Mouse (Mus musculus) gastrocnemius, adult 8-10 months (tissue): ENCODE measurements around the gene Plp2. TPM values are rescaled to one million over a fixed set of nuclear protein-coding genes. Genes with fewer than 3 reads are reported as not detected.
"Not testable (repeated sequence)": the region's sequence is repeated elsewhere in the genome, so short reads cannot be mapped to it uniquely, and the experiment has no call there.

Experiments
- DNase-seq, 2 experiments: peaks; one replicate each; pipeline ENCODE4 v3.0.0; 2022; ENCODE audit warnings: low spot score in 2 of 2
- total RNA-seq, 4 experiments: library from RNA; stranded (reverse); gene quantifications; 2 replicates each; pipeline ENCODE4 v1.2.4; 2022

Plp2 gene
- total RNA-seq, result 10 to 100 TPM; 29.6 to 34.3 (median 33.3) TPM

GRCm38 (mm10) chrX:7670921-7671623, at the start of gene Plp2:
TSS of gene Plp2 (minus strand) at chrX:7671390.
- DNase-seq, result no peak

DNA sequence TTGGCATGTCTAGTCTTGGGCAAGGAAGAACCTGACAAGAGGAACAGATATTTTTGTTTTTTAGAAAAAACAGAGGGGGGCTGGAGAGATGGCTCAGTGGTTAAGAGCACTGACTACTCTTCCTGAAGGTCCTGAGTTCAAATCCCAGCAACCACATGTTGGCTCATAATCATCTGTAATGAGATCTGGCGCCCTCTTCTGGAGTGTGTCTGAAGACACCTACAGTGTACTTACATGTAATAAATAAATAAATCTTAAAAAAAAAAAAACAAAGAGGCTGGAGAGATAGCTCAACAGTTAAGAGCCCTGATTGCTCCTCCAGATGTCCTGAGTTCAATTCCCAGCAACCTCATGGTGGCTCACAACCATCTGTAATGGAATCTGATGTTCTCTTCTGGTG, 44.9 kb upstream of the Plp2 start:
- not testable (repeated sequence) for DNase-seq

DNA sequence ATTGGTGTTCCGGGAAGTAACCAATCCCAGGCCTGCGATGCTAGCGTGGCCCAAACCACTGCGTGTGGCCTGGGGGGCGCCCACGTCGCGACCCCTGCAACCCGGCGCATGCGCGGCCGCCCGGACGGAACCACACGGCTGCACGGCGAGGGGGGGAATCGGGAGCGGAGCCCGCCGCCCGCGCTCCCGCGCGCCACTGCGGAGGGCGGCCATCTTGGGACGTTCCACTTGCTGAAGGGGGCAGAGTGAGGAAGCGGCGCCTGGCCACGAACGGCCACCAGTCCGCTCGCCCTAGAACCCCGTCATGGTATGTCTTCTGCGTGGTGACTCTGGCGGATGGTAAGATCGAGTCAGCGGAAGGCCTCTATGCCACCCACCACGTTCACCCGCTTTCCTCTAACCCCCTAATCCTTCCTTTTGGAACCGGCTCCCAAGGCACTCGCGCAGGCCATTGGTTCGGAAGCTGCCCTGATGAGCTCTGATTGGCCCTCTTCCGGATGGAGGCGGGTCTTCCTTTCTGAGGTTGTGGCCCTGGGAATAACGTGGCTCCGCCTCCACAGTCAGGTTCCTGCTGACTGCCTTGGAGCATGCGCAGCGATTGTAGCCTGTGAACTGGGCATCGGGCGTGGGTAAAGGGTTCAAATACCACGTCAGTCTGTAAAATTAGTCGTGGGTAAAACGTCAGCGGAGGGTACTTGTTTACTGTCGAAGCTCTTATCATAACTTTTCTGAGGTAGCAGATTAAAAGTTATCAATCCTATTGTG, 43.1 kb upstream of the Plp2 start, which contains the start of gene Wdr45:
Gene Wdr45 (plus strand): TSS at position 199 of the 765 bp plus-strand sequence.
- DNase-seq, result peak; percentile 89 to 95

DNA sequence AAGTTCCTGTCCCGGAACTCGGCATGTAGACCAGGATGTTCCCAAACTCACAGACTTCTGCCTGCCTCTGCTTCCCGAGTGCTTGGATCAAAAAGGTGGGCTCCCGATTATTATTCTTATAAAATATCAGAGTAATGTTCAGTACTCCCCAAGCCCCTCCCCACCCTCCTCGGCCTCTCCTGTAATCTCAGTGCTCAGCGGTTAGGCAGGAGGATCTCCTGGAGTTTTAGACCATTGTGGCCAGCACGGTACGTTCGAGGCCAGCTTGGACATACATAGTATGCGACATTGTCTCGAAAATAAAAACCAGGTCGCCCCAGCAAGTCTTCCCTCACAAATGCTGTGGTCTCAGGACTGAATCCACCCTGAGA, 42.6 kb upstream of the Plp2 start:
- DNase-seq, result not testable (repeated sequence)

DNA sequence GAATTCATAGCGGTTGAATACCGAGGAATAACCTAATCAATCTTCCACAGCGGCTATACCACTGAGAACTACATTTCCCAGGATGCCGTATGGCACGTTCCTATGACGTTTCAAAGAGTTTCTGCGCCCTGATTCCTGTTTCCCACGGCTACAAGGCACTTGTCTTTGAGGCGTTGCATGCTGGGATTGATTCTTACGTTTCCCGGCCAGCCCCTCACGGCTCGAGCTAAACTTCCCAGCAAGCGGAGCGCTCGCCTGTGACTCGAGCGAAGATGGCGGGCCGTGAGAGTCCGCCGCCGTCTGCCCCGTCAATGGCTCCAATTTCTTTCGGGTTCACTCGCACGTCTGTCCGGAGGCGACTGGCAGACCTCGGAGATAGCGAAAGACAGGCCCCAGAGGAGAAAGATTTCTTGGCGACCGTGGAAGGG, 25.8 kb upstream of the Plp2 start, which contains the start of gene Gpkow:
Gene Gpkow (plus strand): TSS at position 178 of the 428 bp plus-strand sequence.
- peak; percentile 56 to 79 for DNase-seq

DNA sequence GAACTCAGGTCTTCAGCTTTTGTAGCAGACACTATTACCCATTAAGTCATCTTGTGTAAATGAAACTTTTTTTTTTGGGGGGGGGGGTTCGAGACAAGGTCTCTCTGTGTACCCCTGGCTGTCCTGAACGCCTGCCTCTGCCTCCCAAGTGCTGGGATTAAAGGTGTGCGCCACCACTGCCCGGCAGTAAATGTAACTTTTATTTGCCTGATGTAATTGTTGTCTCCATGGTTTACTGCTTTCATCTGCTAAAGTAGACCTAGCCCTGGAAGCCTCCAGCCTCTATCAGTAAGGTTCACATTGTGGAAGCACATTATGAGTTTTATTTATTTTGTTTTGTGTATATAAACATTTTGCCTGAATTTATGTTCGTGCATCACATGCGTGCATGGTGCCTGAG, 25.3 kb upstream of the Plp2 start:
- no peak for DNase-seq

GRCm38 (mm10) chrX:7692862-7693261, 21.7 kb upstream of the Plp2 start:
- DNase-seq, result no peak

DNA sequence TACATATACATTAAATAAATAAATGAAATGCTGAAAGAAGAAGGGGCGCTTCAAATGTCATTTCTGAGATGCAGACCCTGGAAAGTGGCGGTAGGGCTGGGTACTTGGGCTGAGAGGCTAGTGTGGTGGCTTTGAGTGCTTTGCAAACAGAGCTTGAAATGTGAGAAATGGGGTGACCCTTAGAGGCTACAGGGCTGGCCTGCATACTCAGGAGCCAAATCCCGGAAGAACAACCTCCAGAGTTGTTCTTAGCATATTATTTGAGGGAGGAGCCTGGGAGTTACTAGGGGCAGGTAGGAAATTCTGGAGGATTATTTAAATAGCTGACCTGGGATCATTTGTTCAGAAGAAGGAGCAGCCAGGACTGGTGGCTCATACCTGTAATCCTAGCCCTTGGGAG, 19.3 kb upstream of the Plp2 start:
- no peak for DNase-seq

GRCm38 (mm10) chrX:7688321-7688720, 17.1 kb upstream of the Plp2 start:
- DNase-seq, result no peak

DNA sequence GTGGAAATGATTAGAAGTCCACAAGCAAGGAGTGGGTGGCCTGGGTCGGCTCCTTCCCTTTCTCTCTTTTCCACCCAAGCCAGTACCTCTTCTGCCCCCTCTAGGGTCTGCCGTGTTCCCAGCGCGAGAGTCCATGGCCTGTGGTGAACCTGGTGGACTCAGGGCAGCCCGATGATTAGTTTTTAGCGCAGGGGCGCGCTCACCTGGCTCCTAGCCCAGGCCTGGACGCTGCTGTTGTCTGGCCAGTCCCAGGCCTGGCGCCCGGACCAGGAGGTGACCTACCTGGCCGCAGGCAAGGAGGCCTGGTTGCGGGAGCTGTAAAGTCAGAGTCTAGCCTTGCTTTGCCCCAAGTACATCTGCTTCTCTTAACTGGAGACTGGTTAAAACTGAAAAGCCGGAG, 9.7 kb upstream of the Plp2 start, which contains the start of gene Magix:
Gene Magix (minus strand): TSS at position 388 of the 400 bp plus-strand sequence.
- DNase-seq, result peak; percentile 14 to 52

DNA sequence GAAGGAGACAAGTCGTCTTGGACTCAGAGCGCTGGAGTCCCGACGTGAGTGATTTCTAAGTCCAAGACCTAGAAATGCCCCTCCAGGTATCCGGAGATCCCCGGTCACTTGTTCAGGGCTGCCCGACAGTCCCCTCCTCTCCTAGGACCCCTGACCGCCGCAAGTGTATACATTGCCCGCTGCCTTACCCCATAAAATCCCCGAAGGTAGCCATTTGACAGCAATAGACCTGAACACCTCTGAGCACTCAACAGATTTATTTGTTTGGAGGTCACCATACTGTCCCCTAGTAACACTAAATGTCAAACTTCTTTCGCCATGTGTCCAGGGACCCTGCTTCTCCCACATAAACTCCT, 8.8 kb upstream of the Plp2 start:
- no peak for DNase-seq

- peak; percentile 88 to 94 for DNase-seq
These were observed 8.3 kb upstream of the Plp2 start for GRCm38 (mm10) chrX:7679405-7680056.

GRCm38 (mm10) chrX:7678986-7679385, 7.8 kb upstream of the Plp2 start:
- DNase-seq, result no peak

DNA sequence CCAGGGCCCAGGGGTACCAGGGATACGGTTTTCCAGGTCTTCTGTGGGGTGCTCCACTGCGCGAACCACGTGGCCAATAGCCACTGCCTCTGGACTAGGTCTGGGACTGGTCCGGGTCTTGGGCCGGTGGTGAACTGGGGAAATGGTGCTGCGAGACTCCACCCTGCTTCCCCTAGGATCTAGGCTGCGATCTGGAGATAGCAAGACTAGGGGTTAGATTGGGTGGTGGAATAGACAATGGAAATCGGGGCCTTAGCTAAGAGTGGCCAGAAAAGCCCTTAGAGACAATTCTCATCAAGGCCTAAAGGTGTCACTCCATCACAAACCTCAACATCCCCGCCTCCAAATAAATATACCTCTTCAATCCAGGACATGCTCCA, 3.8 kb upstream of the Plp2 start:
- DNase-seq, result no peak

DNA sequence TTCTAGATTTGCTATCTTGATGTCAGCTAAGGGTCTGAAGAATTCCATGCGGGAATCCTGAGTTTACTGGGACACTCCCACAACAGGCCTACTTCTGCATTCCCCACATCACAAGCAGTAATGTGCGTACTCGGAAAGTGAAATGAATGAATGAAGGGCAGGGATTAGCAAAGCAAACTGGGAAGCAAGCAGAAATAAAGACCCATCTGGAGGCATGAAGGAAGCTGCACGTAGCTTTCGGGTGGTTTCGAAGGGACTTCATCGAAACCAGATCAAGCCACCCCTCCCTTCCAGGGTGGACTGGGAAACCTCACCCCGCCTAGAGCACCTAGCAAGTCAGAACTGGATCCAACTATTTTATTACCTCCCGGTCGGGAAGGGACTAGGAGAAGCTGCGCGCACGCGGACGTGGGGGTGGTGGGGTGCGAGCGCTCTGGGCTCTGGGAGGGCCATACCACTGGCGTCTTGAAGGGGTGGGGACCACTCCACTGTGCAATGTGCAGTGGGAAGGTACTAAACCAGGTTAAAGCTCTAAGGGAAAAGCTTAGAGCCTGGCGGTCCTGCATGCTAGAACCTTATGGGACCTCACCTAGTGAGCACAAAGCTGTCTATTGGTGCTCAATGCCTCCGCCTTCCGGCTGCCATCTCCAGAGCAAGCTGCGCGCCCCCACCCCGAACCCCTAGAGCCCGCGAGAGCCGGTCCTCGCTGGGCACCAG, 3.3 kb upstream of the Plp2 start:
- no peak for DNase-seq

DNA sequence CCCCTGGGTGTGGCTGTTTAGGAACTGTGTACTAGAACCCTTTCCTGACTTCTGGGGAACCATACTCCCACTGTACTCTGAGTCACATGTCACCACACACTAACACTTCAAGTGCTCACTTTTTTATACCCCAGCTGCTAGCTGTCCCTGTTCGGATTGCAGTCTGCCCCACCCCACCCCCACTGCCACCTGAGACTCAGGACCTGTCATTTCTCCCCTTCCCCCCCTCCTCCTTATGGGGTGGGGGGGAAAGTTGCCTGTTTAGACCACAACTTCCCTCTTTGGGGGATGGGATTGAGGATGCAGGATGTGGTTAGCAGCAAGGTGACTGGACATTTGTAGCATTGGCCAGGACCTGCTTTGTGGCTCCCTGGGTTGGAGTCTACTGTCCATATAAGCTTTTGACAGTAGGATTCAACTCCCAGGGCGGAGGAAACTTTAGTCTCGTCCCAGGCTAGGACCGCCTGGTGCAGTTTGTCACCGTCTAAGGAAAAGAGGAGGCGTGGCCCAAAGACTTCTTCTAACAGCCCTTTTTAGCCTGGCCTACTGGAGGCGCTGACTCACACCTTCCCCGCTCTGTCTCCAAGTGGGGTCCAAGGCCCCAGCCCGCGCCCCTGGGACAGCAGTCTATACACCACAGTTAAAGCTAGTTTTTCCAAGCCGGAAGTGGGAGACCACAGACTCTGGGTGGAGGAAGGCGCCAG, 2.5 kb upstream of the Plp2 start:
- DNase-seq, result no peak

DNA sequence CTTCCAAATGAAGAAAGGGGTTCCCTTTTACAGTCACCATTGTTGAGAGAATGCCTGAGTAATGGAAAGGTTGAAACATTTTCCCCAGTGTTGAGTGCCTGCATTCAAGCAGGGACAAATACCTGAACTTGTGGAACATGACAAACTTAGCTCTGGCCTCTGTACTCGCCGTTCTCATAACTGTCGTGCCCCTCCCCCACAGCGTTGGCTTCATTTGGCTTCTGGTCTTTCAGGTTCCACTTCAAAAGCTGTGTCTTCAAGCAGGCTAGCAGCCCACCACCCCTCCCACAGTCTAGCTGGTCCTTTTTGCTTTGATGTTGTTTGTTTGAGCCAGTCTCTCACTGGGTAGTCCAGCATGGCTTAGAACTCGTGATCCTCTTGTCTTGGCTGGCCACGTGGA, 1.5 kb upstream of the Plp2 start:
- DNase-seq, result no peak

DNA sequence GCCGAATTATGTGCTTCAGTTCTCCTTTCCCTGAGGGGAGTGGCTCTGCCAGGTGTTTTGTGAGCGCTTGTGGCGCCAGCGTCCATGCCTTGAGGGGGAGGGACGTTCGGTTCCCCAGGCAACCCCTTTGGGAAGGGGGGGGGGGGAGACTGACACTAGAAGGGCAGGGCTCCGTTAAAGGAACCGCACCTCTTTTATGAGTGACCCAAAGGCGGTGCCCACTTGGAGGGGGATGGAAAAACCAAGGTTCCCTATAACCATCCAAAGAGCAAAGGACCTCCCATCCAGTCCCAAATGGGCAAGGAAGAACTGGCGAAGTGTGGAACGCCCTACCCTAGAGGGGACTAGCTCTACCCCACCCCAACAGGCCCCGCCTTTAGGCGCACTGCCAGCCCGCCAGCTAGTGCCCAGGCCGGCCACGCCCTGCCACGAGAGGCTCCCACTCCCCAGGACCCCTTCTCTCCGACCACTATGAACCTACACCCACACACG, 754 bp downstream of the Plp2 start:
- DNase-seq, result peak in 1 of 2 experiments; percentile 64

DNA sequence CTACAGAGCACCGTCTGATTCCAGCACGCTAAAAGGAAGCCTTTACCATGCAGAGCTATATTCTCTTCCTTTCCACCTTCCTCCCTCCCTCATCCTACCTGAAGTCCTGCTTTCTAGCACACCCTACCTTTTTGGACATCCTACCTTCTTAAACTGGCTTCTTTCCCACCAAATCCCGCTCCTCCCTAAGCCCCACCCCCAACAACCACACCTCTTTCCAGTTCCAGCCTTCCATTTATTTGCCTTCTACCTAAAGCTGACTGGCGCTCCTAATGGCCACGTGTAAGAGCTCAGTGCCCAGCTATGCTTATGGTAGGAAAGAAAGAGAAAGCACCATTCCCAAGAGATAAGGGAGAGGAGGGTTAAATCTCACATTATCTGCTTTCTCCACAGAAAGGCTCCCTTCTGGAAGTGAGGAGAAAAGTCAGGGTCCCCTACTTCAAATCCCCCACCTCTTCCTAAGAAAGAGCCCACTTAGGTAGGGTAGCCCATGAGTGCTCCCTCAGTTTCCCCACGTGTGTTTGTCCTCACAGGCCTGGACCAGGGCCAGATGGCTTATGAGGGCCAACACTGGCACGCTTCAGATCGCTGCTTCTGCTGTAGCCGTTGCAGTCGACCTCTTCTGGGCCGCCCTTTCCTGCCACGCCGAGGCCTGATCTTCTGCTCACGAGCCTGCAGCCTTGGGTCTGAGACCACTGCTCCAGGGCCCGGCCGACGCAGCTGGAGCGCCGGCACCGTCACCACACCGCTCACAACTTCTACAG, 5.3 kb downstream of the Plp2 start:
- DNase-seq, result no peak

- DNase-seq, result no peak
These were observed 6.4 kb downstream of the Plp2 start for GRCm38 (mm10) chrX:7664791-7665190.
